Mouse (Mus musculus): ENCODE data around the gene Gtf3c4. TPM values are rescaled to one million over a fixed set of nuclear protein-coding genes. Genes with fewer than 3 reads are reported as not detected.

Gene Gtf3c4
- polyA plus RNA-seq, 1 experiment from 2014 or later = 11.5 TPM

DNA sequence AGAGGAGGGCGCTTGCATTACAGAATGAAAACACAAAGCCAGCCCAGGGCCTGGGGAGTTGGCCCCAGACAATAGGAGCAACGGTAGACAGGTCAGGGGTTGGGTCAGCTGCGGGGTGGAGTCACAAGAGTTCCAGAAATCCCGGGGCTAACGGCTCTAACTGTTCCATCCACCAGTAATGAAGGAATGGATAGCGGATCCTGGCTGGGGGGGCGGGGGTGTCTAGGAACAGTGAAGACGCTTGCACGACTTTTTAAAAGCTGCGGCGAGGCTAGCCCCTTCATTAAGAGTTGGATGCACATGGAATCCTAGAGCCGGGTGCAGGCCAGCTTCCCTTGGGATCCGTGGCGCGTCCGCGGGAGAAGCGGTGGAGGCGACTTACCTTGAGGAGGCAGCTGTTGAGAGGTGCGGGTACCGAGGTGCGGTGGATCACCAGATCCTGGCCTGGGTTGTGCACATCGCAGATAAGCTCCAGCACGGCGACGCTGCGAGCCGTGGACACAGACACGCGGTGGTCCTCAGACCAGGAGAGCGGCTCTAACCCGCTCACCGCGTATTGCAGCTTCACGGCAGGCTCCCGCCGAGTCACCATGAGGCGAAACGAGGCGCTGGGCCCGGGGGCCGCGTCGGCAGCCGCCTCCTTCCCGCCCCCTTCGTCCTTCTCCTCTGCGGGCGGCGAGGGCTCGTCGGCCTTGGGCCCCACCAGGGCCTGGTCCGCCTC, 499 bp downstream of the Gtf3c4 start:
- Histone ChIP-seq H3K36me3 (ENCODE audit: inconsistent target) (peaks cover 6% of the 10 kb centered on the region), H3K27ac (peak overlapping the region; percentile 52), H3K4me3 (ENCODE audit: inconsistent target) (peak overlapping the region; percentile 92), H3K79me2 (ENCODE audit: inconsistent target) (peaks cover 85% of the 10 kb centered on the region)
- under 1% methylated on average over 53 of the region's 53 CpGs for WGBS (ENCODE audit: missing documents)

DNA sequence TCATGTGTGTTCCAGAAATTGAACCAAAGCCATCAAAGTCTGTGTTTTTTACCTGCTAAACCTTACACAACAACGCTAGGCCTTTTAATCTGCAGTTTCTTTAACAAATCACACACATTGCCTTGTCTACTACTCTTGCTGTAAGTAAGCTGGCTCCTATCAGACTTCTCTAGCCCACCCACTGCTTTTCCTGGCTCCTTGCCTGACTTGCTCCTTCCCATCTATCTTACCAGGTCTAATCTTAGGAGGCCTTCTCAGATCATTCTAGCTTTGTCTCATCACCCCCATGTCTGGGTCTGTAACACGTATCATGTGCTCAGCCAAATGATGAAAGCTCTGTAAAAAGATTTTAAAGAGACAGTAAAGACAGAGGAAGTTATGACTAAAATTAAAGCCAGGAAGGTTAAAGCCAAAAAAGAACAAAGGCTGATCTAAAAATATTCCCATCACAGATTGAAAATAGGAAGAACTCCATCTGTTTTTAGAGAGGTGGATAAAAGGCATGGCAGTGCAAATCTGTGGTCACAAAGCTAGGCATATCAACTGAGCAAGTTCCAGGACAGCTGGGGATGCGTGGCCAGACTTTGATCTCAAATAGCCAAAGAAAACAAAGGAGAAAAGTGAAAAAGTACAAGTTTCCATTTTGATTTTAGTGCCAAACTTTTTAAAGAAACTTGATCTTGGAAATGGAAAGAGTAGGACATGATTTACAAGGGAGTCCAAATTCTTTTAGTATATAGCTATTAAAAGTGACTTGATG, 3.8 kb downstream of the Gtf3c4 start:
- Histone ChIP-seq H3K4me3 (ENCODE audit: inconsistent target) (no peak overlapping the region), H3K79me2 (ENCODE audit: inconsistent target) (peaks cover 90% of the 10 kb centered on the region), H3K27ac (peak overlapping the region; percentile 31), H3K36me3 (ENCODE audit: inconsistent target) (peaks cover 23% of the 10 kb centered on the region)
- WGBS (ENCODE audit: missing documents) = 74% methylated on average over 3 of the region's 3 CpGs

DNA sequence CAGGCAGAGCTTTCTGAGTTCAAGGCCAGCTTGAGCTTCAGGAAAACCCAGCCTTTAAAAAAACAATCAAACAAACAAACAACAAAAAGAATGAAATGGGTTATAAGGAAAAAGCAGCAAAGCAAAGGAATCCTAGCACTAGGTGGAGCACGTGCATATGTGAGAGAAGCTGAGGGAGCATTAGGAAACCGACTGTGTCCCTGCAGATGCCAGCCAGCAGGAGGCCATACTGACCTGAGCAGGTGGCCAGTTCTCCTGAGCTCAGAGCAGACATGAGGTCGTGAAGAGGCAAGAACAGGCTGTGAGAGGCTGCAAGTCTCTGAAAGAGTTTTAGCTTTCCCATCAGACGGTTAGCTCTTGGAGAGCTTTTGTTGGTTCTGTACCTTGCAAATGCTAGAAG, 10.9 kb downstream of the Gtf3c4 start:
- Histone ChIP-seq H3K79me2 (ENCODE audit: inconsistent target) (peaks cover 59% of the 10 kb centered on the region), H3K27ac (no peak overlapping the region), H3K36me3 (ENCODE audit: inconsistent target) (peaks cover 54% of the 10 kb centered on the region), H3K4me3 (ENCODE audit: inconsistent target) (no peak overlapping the region)
- 81% methylated on average over 4 of the region's 4 CpGs for WGBS (ENCODE audit: missing documents)

DNA sequence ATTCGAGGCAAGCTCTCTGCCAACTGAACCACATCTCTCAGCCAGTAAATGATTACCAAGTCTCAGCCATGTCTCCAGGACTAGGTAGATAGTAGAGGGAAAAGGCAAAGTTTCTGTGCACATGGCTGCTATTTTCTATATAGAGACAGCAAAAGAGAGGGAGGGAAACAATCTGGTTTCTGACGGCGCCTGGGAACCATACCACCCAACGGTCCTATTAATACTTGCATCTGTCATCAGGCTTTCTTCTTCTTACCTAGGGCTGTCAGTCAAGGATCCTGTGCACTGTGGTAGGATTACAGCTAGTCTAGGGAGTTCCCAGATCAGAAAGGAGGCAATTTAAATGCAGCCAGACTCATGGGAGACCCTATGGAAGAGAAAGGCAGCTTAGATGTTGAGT, 21.3 kb downstream of the Gtf3c4 start:
- 88% methylated on average over 4 of the region's 4 CpGs for WGBS (ENCODE audit: missing documents)

DNA sequence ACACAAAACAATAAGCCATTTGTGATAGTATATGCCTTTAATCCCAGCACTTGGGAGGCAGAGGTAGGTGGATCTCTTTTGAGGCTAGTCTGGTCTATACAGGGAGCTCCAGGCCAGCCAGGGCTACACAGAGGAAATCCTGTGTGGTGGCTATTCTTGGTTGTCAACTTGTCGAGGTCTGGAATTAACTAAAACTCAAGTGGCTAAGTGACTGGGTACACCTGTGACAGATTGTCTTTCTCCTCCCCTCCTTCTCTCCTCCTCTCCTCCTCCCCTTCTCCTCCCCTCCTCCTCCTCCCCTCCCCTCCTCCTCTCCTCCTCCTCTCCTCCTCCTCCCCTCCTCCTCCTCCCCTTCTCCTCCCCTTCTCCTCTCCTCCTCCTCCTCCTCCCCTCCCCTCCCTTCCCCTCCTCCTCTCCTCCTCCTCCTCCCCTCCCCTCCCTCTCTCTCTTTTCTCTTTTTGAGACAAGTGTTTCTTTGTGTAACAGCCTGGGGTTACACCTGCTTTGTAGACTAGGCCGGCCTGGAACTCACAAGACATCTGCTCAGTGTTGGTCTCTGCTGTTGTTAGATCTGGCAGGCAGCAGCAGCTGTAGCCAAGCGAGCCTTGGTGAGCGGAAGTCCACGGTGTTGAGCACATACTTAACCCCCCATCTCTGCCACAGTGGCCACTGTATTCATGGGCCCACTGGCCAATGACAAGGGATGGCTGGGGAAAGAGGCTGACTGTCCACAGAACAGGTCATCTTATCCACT, 29.7 kb downstream of the Gtf3c4 start:
- H3K27ac ChIP-seq = no peak overlapping the region
- WGBS (ENCODE audit: missing documents) = 80% methylated on average over 5 of the region's 5 CpGs
- no peaks in the 10 kb centered on the region for H3K36me3 ChIP-seq (ENCODE audit: inconsistent target)
- no peak overlapping the region for H3K4me3 ChIP-seq (ENCODE audit: inconsistent target)
- H3K79me2 ChIP-seq (ENCODE audit: inconsistent target) = no peaks in the 10 kb centered on the region

More for the DNA sequence above, 21.3 kb downstream of the Gtf3c4 start:
- no peak overlapping the region for H3K27ac ChIP-seq
- peaks cover 2% of the 10 kb centered on the region; the same call in 1 of the 2 replicates for H3K36me3 ChIP-seq (ENCODE audit: inconsistent target)
- H3K4me3 ChIP-seq (ENCODE audit: inconsistent target) = no peak overlapping the region
- no peaks in the 10 kb centered on the region for H3K79me2 ChIP-seq (ENCODE audit: inconsistent target)

DNA sequence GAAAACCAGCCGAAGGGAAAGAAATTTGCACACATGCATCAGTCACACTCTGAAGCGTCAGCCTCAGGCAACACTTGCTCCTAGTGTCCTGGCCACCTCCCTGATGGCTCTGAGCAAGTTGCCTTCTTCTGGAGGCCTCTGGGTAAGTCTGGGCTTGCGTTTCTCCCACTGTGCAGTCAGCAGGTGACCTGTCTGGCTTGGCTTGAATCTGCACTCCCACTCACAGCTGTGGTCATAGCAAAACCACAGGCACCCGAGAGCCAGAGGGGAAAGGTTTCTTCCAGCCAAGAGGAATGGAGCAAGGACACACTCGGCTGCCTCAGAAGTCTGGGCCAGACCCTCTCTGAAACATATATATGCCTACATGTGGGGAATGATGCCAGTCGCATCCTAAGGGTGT, 31.3 kb downstream of the Gtf3c4 start:
- H3K27ac ChIP-seq = no peak overlapping the region
- H3K36me3 ChIP-seq (ENCODE audit: inconsistent target) = no peaks in the 10 kb centered on the region
- H3K79me2 ChIP-seq (ENCODE audit: inconsistent target) = no peaks in the 10 kb centered on the region
- WGBS (ENCODE audit: missing documents) = 81% methylated on average over 6 of the region's 6 CpGs
- no peak overlapping the region for H3K4me3 ChIP-seq (ENCODE audit: inconsistent target)

DNA sequence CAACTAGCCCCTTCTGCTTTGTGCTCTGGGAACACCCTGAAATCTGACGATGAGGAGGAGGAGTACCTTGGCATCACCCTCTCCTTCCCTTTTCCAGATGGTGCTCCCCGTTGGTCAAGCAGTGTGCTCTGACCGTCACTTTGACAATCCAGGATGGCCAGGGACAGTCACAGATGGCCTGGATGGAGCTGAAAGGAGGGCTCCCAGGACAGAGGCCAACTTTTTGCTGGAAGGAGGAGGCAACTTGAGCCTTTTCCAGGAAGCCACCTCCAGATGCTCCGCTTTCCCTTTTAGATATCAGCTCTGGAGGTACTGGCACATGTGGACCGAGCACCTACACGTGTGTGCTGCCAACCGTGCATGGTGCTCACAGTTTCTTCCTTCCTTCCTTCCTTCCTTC, 36.8 kb downstream of the Gtf3c4 start:
- Histone ChIP-seq H3K79me2 (ENCODE audit: inconsistent target) (no peaks in the 10 kb centered on the region), H3K27ac (no peak overlapping the region), H3K36me3 (ENCODE audit: inconsistent target) (no peaks in the 10 kb centered on the region), H3K4me3 (ENCODE audit: inconsistent target) (no peak overlapping the region)
- 82% methylated on average over 7 of the region's 7 CpGs for WGBS (ENCODE audit: missing documents)

DNA sequence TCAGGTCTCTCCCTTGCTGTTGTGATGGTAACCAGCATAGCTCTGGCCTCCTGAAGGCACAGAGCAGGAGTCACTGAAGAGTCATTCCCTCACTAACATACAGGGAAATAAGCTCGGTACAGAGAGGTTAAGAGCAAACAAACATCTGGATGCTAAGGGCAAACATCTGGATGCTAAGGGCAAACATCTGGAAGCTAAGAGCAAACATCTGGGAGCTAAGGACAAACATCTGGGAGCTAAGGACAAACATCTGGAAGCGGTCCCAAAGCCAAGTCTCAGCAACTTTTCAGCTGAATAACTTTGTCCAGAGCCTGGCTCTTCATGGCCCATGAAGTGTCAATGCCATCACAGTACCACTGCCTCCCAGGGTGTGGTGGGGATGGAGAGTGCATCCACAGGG, 40.6 kb downstream of the Gtf3c4 start:
- no peaks in the 10 kb centered on the region for H3K36me3 ChIP-seq (ENCODE audit: inconsistent target)
- no peaks in the 10 kb centered on the region for H3K79me2 ChIP-seq (ENCODE audit: inconsistent target)
- H3K27ac ChIP-seq = no peak overlapping the region
- H3K4me3 ChIP-seq (ENCODE audit: inconsistent target) = no peak overlapping the region
- WGBS (ENCODE audit: missing documents) = 100% methylated on average over 2 of the region's 2 CpGs

DNA sequence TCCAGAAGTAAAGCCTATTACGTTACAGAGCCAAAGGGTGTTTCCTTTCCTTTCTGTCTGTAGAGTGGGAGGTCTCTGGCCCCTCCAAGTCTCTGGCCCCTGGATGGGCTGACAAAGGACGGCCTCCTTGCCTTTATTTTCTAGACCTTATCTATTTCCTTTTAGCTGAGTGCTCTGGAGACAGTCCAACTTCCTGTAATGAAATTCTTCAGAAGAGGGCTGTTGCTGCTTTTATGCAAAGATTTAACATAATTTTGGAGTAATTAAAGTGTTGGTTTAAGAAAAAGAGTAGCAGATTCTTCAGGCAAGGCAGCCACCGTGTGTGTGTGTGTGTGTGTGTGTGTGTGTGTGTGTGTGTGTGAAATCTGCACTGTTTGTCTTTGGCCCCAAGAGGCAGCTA, 41.8 kb downstream of the Gtf3c4 start:
- Histone ChIP-seq H3K79me2 (ENCODE audit: inconsistent target) (no peaks in the 10 kb centered on the region), H3K27ac (no peak overlapping the region), H3K36me3 (ENCODE audit: inconsistent target) (no peaks in the 10 kb centered on the region), H3K4me3 (ENCODE audit: inconsistent target) (no peak overlapping the region)
- WGBS (ENCODE audit: missing documents) = 20% methylated on average over 3 of the region's 3 CpGs

DNA sequence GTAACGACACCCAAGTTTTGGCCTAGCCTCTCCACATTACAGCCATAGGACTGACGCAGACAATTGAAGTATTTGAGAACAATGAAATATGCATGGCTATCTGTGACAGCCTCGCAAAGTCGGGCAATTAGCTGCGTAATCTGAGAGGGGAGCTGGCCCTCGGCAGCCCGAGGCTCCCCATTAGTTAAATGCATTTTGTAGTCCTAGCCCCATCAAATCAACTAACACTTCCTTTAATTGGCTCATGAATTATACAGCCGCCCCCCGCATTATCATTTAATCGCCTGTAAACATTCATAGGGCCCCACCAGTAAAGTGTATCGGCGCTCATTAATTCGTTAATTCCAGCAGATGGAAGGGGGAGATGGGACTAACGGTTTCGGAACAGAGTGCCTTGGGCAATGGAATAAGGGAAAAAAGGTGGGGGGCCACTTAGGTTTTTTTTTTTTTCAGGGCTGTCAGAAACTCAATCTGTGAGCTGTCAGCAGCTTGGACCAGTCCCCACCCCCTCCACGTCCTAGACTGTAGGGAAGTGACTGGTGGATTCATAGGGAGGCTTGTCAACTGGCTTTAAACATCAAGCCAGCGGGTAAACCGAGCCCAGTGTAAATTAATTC, 42.6 kb downstream of the Gtf3c4 start:
- WGBS (ENCODE audit: missing documents) = 93% methylated on average over 18 of the region's 18 CpGs
- no peak overlapping the region for H3K27ac ChIP-seq
- no peaks in the 10 kb centered on the region for H3K79me2 ChIP-seq (ENCODE audit: inconsistent target)
- no peaks in the 10 kb centered on the region for H3K36me3 ChIP-seq (ENCODE audit: inconsistent target)
- no peak overlapping the region for H3K4me3 ChIP-seq (ENCODE audit: inconsistent target)

DNA sequence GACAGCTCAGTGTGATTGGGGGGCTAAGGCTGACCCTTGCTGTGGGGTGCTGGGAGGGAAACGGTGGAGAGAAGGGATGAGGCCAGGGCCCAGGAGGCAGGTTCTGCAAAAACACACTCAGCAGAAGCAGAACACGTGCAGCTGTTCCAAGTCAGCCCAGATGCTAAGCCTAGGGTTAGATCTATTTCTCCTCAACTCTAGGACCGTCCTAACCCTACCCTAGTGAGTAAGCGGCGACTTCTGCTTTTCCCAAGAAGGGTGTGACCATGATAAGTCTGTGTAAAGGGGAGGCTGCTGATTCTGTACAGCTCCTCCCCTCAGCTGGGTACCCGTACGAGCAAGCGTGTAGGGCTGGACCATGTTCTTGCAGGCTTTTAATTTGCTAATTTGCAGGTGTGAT, 43.9 kb downstream of the Gtf3c4 start:
- Histone ChIP-seq H3K4me3 (ENCODE audit: inconsistent target) (no peak overlapping the region), H3K27ac (no peak overlapping the region), H3K79me2 (ENCODE audit: inconsistent target) (no peaks in the 10 kb centered on the region), H3K36me3 (ENCODE audit: inconsistent target) (no peaks in the 10 kb centered on the region)
- 4% methylated on average over 5 of the region's 8 CpGs for WGBS (ENCODE audit: missing documents)

DNA sequence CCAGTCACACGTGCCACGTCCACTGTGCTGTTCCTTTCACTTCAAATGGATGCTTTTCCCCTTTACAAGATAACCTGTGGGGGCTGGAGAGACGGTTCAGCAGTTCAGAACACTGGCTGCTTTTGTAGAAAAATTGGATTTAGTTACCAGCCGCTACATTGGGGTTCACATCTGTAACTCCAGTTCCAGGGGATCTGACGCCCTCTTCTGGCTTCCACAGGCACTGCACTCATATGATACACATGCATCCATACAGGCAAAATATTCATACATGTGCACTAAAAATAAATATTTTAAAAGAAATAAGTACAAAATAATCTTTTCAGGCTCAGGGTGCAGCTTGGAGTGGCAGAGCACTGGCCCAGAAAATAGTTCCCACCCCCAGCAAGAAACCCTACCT, 45.5 kb downstream of the Gtf3c4 start:
- Histone ChIP-seq H3K79me2 (ENCODE audit: inconsistent target) (no peaks in the 10 kb centered on the region), H3K27ac (no peak overlapping the region), H3K4me3 (ENCODE audit: inconsistent target) (no peak overlapping the region), H3K36me3 (ENCODE audit: inconsistent target) (no peaks in the 10 kb centered on the region)
- 83% methylated on average over 5 of the region's 5 CpGs for WGBS (ENCODE audit: missing documents)

DNA sequence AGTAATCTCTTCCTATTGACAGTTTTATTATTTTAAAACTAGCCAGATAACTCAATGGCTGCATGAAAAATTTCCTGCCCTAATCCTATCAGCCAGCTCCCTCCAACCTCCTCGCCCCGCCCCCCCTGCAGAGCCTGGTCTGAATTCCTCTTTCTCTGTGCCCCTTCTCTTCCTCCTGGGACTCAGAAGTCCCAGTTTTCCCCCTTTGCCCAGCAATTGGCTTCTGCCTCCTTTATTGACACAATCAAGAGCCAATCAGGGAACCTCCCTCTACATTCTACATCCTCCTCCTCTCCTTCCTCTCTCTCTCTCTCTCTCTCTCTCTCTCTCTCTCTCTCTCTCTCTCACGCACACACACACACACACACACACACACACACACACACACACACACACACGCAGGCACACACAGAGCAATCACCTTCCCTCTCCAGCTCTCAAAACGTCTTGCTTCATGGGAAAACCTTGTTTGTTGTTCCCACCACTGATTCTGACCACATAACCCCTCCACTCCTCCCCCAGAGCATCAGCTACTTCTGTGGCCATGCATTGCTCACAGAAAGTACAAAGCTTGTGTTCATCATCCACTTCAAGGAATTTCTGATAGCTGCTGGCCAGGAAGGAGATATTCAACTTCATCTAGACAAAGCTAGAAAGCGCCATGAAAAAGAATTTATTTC, 47.1 kb downstream of the Gtf3c4 start:
- H3K79me2 ChIP-seq (ENCODE audit: inconsistent target) = no peaks in the 10 kb centered on the region
- H3K4me3 ChIP-seq (ENCODE audit: inconsistent target) = no peak overlapping the region
- WGBS (ENCODE audit: missing documents) = 34% methylated on average over 4 of the region's 6 CpGs
- no peak overlapping the region for H3K27ac ChIP-seq
- H3K36me3 ChIP-seq (ENCODE audit: inconsistent target) = no peaks in the 10 kb centered on the region

DNA sequence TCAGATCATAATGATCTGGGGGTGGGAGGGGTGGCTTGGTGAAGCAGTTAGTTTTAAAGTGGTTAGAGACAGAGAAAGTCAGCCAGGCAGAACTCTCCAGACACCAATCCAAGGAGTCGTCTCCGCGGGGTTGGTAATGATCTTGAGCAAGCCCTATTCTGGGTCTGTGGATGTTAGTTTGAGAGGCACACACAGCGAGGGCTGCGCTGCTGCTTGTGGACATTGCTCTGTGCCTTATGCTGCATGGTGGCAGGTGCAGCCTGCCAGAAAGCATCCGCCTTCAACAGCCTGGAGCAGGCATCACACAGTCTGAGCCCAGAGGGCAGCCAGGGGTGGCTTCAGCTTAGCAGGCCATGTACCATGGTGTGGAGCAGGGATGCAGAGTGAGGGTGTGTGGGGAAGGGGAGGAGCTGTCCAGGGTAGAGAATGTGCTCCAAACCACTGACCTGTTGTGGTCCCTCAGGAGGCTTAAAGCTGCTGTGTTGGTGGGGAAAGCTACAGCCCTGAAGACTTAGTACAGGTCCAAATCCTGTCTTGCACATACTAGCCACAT, 53.0 kb downstream of the Gtf3c4 start:
- no peaks in the 10 kb centered on the region for H3K36me3 ChIP-seq (ENCODE audit: inconsistent target)
- no peak overlapping the region for H3K27ac ChIP-seq
- H3K4me3 ChIP-seq (ENCODE audit: inconsistent target) = no peak overlapping the region
- 96% methylated on average over 6 of the region's 6 CpGs for WGBS (ENCODE audit: missing documents)
- no peaks in the 10 kb centered on the region for H3K79me2 ChIP-seq (ENCODE audit: inconsistent target)

All from macrophage (primary cell).